In the genomic region with DNA sequence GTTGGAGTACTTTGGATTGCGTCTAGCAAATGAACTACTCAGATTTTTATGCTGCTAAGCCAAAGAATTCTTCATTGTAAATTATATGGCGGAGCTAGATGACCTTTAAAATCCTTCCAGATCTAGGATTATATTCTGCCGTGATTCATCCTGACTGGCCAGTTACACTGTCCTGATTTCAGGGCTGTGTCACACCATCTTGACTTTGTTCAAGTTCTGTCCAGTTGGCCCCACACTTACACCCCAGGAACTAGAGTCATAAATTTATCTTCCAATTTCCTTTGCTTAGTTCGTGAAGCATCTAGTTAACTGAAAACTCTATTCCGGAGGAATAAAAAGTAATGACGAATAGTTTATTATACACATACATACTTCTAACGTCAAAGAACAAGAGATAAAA, we compare ENCODE assay signal across 26 mouse cellular contexts.
DNase-seq lines count a peak whose midpoint lies in the region; ATAC-seq and TF ChIP-seq lines count a peak whose summit lies in the region.
"Had no signal": no experiment of that assay in that cellular context is flagged by ENCODE, and none has a peak within 500 bp of the region (broad histone marks: within the 10 kb centered on the region; RNA-seq: fewer than 3 reads in every experiment).

No protein-coding gene starts in this region.

- no peak for ATAC-seq in kidney, embryonic 14.5 days (ENCODE audit: low FRiP score, low TSS enrichment)
- ATAC-seq in kidney, embryonic 16.5 days (ENCODE audit: low FRiP score, low TSS enrichment), result 0 out of 2 replicates have a peak, but pooled peaks have one; percentile 61
- ATAC-seq: CD4-positive, CD25-positive, alpha-beta regulatory T cell, adult 4 months; forebrain, embryonic 15.5 days had no signal

- no peak overlapping the region for H3K4me3 ChIP-seq in kidney, embryonic 14.5 days (ENCODE audit: low read length)
- no peak overlapping the region for H3K4me3 ChIP-seq in kidney, embryonic 16.5 days (ENCODE audit: low read length)
- H3K4me3 ChIP-seq in cerebellum, adult 2 months (replicated peaks; ENCODE audit: insufficient read depth, low read depth, low read length), result no peak overlapping the region
- H3K4me3 ChIP-seq: embryonic facial prominence, embryonic 10.5 days; embryonic facial prominence, embryonic 13.5 days; erythroblast, embryonic 14.5 days; forebrain, embryonic 12.5 days; forebrain, embryonic 15.5 days; heart, adult 2 months; heart, embryonic 10.5 days; heart, embryonic 13.5 days; hindbrain, embryonic 15.5 days had no signal

- no peak overlapping the region for H3K27ac ChIP-seq in kidney, embryonic 14.5 days (ENCODE audit: low read depth, low read length)
- H3K27ac ChIP-seq in kidney, embryonic 16.5 days (ENCODE audit: low read length), result peak overlapping the region; percentile 67; the same call in 1 of the 2 replicates
- no peak overlapping the region for H3K27ac ChIP-seq in cerebellum, adult 2 months (ENCODE audit: insufficient read depth, low read length)
- H3K27ac ChIP-seq: embryonic facial prominence, embryonic 10.5 days; embryonic facial prominence, embryonic 13.5 days; forebrain, embryonic 12.5 days; forebrain, embryonic 15.5 days; heart, adult 2 months; heart, embryonic 10.5 days; heart, embryonic 13.5 days; hindbrain, embryonic 15.5 days had no signal

- H3K9ac ChIP-seq in kidney, embryonic 14.5 days (ENCODE audit: low read depth, low read length), result no peak overlapping the region
- no peak overlapping the region for H3K9ac ChIP-seq in kidney, embryonic 16.5 days (replicated peaks; ENCODE audit: low read length)
- H3K9ac ChIP-seq: embryonic facial prominence, embryonic 13.5 days; forebrain, embryonic 12.5 days; forebrain, embryonic 15.5 days; heart, embryonic 13.5 days; hindbrain, embryonic 15.5 days had no signal

- 70% methylated on average over 7 of the region's 7 CpGs for WGBS in kidney, embryonic 14.5 days
- WGBS in kidney, embryonic 16.5 days, result 62% methylated on average over 7 of the region's 7 CpGs
- WGBS in cerebellum, adult 2 months, result 94% methylated on average over 7 of the region's 7 CpGs

- no peak for TF ChIP-seq CTCF in cerebellum, adult 2 months (IDR thresholded peaks at IDR 0.05; ENCODE audit: borderline replicate concordance, insufficient read depth, low read depth, low read length)

- no peaks in the 10 kb centered on the region for H3K4me1 ChIP-seq in kidney, embryonic 14.5 days (ENCODE audit: control insufficient read depth, insufficient read depth, low read length)
- peaks cover 2% of the 10 kb centered on the region; the same call in 1 of the 2 replicates for H3K4me1 ChIP-seq in kidney, embryonic 16.5 days (ENCODE audit: insufficient read depth, low read length)
- no peaks in the 10 kb centered on the region for H3K4me1 ChIP-seq in cerebellum, adult 2 months (ENCODE audit: control insufficient read depth, insufficient read depth, low read length)
- H3K4me1 ChIP-seq: embryonic facial prominence, embryonic 10.5 days; embryonic facial prominence, embryonic 13.5 days; forebrain, embryonic 12.5 days; forebrain, embryonic 15.5 days; hindbrain, embryonic 15.5 days had no signal

- H3K36me3 ChIP-seq in kidney, embryonic 14.5 days (ENCODE audit: control insufficient read depth, insufficient read depth, low read length), result no peaks in the 10 kb centered on the region
- H3K36me3 ChIP-seq in kidney, embryonic 16.5 days (ENCODE audit: insufficient read depth, low read length), result no peaks in the 10 kb centered on the region
- H3K36me3 ChIP-seq: embryonic facial prominence, embryonic 10.5 days; embryonic facial prominence, embryonic 13.5 days; forebrain, embryonic 12.5 days; forebrain, embryonic 15.5 days; heart, embryonic 10.5 days; heart, embryonic 13.5 days; hindbrain, embryonic 15.5 days had no signal

- no peaks in the 10 kb centered on the region for H3K9me3 ChIP-seq in kidney, embryonic 14.5 days (ENCODE audit: control insufficient read depth, low read length)
- H3K9me3 ChIP-seq in kidney, embryonic 16.5 days (ENCODE audit: low read length), result no peaks in the 10 kb centered on the region
- H3K9me3 ChIP-seq: embryonic facial prominence, embryonic 10.5 days; embryonic facial prominence, embryonic 13.5 days; forebrain, embryonic 12.5 days; forebrain, embryonic 15.5 days; heart, embryonic 10.5 days; heart, embryonic 13.5 days; hindbrain, embryonic 15.5 days had no signal

- H3K27me3 ChIP-seq in kidney, embryonic 14.5 days (ENCODE audit: control insufficient read depth, insufficient read depth, low read length), result no peaks in the 10 kb centered on the region
- no peaks in the 10 kb centered on the region for H3K27me3 ChIP-seq in kidney, embryonic 16.5 days (ENCODE audit: insufficient read depth, low read length)
- no peaks in the 10 kb centered on the region for H3K27me3 ChIP-seq in cerebellum, adult 2 months (ENCODE audit: control insufficient read depth, insufficient read depth, low read length)
- H3K27me3 ChIP-seq: embryonic facial prominence, embryonic 13.5 days; forebrain, embryonic 12.5 days; forebrain, embryonic 15.5 days; heart, embryonic 13.5 days; hindbrain, embryonic 15.5 days had no signal

- TF ChIP-seq POLR2A in cerebellum, adult 2 months (IDR thresholded peaks at IDR 0.05; ENCODE audit: borderline replicate concordance, insufficient read depth, low read length), result no peak

- peak; percentile 22 for DNase-seq in kidney, adult 9 months
- peak; percentile 35 for DNase-seq in kidney, postnatal 10 days
- DNase-seq in layer of hippocampus, adult 8-10 months (ENCODE audit: low spot score in 2 of 2), result no peak
- DNase-seq in cerebellum, adult 2 months, result no peak
- DNase-seq: adrenal gland, adult 2 months; adrenal gland, postnatal 14 days; cerebellum, adult 11 months; cerebellum, adult 8-10 months; cerebellum, postnatal 10 days; cerebellum, postnatal 36 days; embryo, embryonic 11 days; gastrocnemius, postnatal 36 days; heart, adult 2 months; heart, postnatal 14 days; heart, postnatal 4 days had no signal

- H3K4me2 ChIP-seq in kidney, embryonic 14.5 days (replicated peaks; ENCODE audit: low read depth, low read length), result no peak overlapping the region
- H3K4me2 ChIP-seq in kidney, embryonic 16.5 days (replicated peaks; ENCODE audit: low read depth, low read length), result no peak overlapping the region
- H3K4me2 ChIP-seq: embryonic facial prominence, embryonic 13.5 days; forebrain, embryonic 12.5 days; forebrain, embryonic 15.5 days; heart, embryonic 13.5 days; hindbrain, embryonic 15.5 days had no signal

Comparison
In these comparisons a context has a peak if more than half of its experiments do, and no peak if none do; other contexts are left out.
1. DNase-seq: peak in kidney, adult 9 months (single experiment) and kidney, postnatal 10 days (single experiment); none in layer of hippocampus, adult 8-10 months (0 of 2) and cerebellum, adult 2 months (0 of 2).